Mouse (Mus musculus) limb, embryonic 10.5 days (tissue): ENCODE measurements around the gene Nfe2. TPM values are rescaled to one million over a fixed set of nuclear protein-coding genes. Genes with fewer than 3 reads are reported as not detected.
A peak's percentile ranks its signal among the peaks of the same experiment; 100 is the strongest.
"Not testable (repeated sequence)": the region's sequence is repeated elsewhere in the genome, so short reads cannot be mapped to it uniquely, and the experiment has no call there.

ENCODE experiments used
- DNase-seq: peaks from one replicate; pipeline ENCODE4 v3.0.0-alpha.2; 2017; ENCODE audit warnings: low spot score
- H3K27ac ChIP-seq: fragments of 300-500 bp; sonication (generic); 2 replicates; pipeline ENCODE4 v1.5.1; 2016; ENCODE audit warnings: mild to moderate bottlenecking
- H3K27me3 ChIP-seq: fragments of 300-500 bp; sonication (generic); 2 replicates; pipeline ENCODE4 v1.6.1; 2016; ENCODE audit warnings: low read depth, mild to moderate bottlenecking; ENCODE audit not compliant: poor library complexity, severe bottlenecking
- H3K36me3 ChIP-seq: fragments of 300-500 bp; sonication (generic); 2 replicates; pipeline ENCODE4 v1.6.1; 2016; ENCODE audit warnings: mild to moderate bottlenecking, moderate library complexity
- H3K4me1 ChIP-seq: fragments of 300-500 bp; sonication (generic); 2 replicates; pipeline ENCODE4 v1.6.1; 2016
- H3K4me3 ChIP-seq: fragments of 300-500 bp; sonication (generic); 2 replicates; pipeline ENCODE4 v1.5.1; 2016; ENCODE audit warnings: mild to moderate bottlenecking, moderate library complexity
- H3K9me3 ChIP-seq: fragments of 300-500 bp; sonication (generic); replicated peaks from 2 replicates; pipeline ENCODE4 v1.6.1; 2016; ENCODE audit warnings: mild to moderate bottlenecking
- WGBS: fragments of 180-500 bp; shearing (Covaris S2); methylation state at CpG from one replicate; pipeline ENCODE4 v1.1.7; 2016; 5-methylcytosine and 5-hydroxymethylcytosine counted together
- polyA plus RNA-seq: library from polyadenylated mRNA; unstranded; fragments of >200 nt; fragmentation: Nextera tagmentation; extraction: Ambion mirVana; gene quantifications from 2 replicates; pipeline ENCODE4 v1.2.1, GENCODE M21; 2016

Gene Nfe2
- polyA plus RNA-seq, 1 experiment from 2014 or later = 6.1 TPM

GRCm38 (mm10) chr15:103284066-103284465 lies 25.9 kb upstream of the Nfe2 start:
- peaks cover 19% of the 10 kb centered on the region for H3K36me3 ChIP-seq
- no peak overlapping the region for H3K27ac ChIP-seq
- no peaks in the 10 kb centered on the region for H3K9me3 ChIP-seq
- H3K27me3 ChIP-seq = no peaks in the 10 kb centered on the region
- no peak overlapping the region for H3K4me3 ChIP-seq
- 55% methylated on average over 3 of the region's 3 CpGs for WGBS
- DNase-seq = peak; percentile 77
- peaks cover 37% of the 10 kb centered on the region for H3K4me1 ChIP-seq

GRCm38 (mm10) chr15:103281465-103282205 lies 23.4 kb upstream of the Nfe2 start:
- 95% methylated on average over 3 of the region's 3 CpGs for WGBS
- Histone ChIP-seq H3K4me1 (peaks cover 41% of the 10 kb centered on the region), H3K36me3 (peaks cover 12% of the 10 kb centered on the region), H3K27ac (no peak overlapping the region), H3K27me3 (no peaks in the 10 kb centered on the region), H3K9me3 (no peaks in the 10 kb centered on the region), H3K4me3 (no peak overlapping the region)
- DNase-seq = no peak

- Histone ChIP-seq H3K27me3 (no peaks in the 10 kb centered on the region), H3K4me3 (no peak overlapping the region), H3K36me3 (peaks cover 9% of the 10 kb centered on the region; the same call in 1 of the 2 replicates), H3K9me3 (no peaks in the 10 kb centered on the region), H3K4me1 (peaks cover 39% of the 10 kb centered on the region), H3K27ac (no peak overlapping the region)
- 73% methylated on average over 3 of the region's 3 CpGs for WGBS
- peak; percentile 50 for DNase-seq
Observed at GRCm38 (mm10) chr15:103280817-103281464, 22.7 kb upstream of the Nfe2 start.

GRCm38 (mm10) chr15:103279750-103280149 lies 21.5 kb upstream of the Nfe2 start:
- no peaks in the 10 kb centered on the region for H3K27me3 ChIP-seq
- H3K4me1 ChIP-seq = peaks cover 27% of the 10 kb centered on the region
- H3K4me3 ChIP-seq = no peak overlapping the region
- 68% methylated on average over 3 of the region's 3 CpGs for WGBS
- H3K36me3 ChIP-seq = peaks cover 9% of the 10 kb centered on the region; the same call in 1 of the 2 replicates
- no peaks in the 10 kb centered on the region for H3K9me3 ChIP-seq
- DNase-seq = no peak
- H3K27ac ChIP-seq = 0 out of 2 replicates have a peak overlapping the region, but pooled peaks have one; percentile 1

GRCm38 (mm10) chr15:103277949-103278348 lies 19.7 kb upstream of the Nfe2 start:
- Histone ChIP-seq H3K36me3 (peaks cover 6% of the 10 kb centered on the region; the same call in 1 of the 2 replicates), H3K9me3 (no peaks in the 10 kb centered on the region), H3K27ac (0 out of 2 replicates have a peak overlapping the region, but pooled peaks have one; percentile 8), H3K4me1 (peaks cover 37% of the 10 kb centered on the region), H3K4me3 (no peak overlapping the region), H3K27me3 (no peaks in the 10 kb centered on the region)
- no peak for DNase-seq
- 46% methylated on average over 7 of the region's 7 CpGs for WGBS

- H3K27me3 ChIP-seq, DNase-seq, H3K27ac ChIP-seq, H3K36me3 ChIP-seq, H3K9me3 ChIP-seq, H3K4me3 ChIP-seq: not testable (repeated sequence)
- peaks cover 37% of the 10 kb centered on the region for H3K4me1 ChIP-seq
- WGBS = 94% methylated on average over 3 of the region's 3 CpGs
Observed at GRCm38 (mm10) chr15:103275943-103276342, 17.7 kb upstream of the Nfe2 start.

GRCm38 (mm10) chr15:103272419-103273279 lies 14.4 kb upstream of the Nfe2 start, which contains the start of gene Copz1:
Copz1 (plus strand) TSS chr15:103272714.
- H3K27me3 ChIP-seq = no peaks in the 10 kb centered on the region
- H3K27ac ChIP-seq = peak within 1 kb of the TSS; percentile 87
- peaks cover 22% of the 10 kb centered on the region for H3K4me1 ChIP-seq
- WGBS = under 1% methylated on average over 38 of the region's 38 CpGs
- no peaks in the 10 kb centered on the region for H3K9me3 ChIP-seq
- peak within 1 kb of the TSS; percentile 89 for H3K4me3 ChIP-seq
- DNase-seq = peak; percentile 89
- no peaks in the 10 kb centered on the region for H3K36me3 ChIP-seq

- Histone ChIP-seq H3K9me3 (no peaks in the 10 kb centered on the region), H3K36me3 (no peaks in the 10 kb centered on the region), H3K4me3 (no peak overlapping the region), H3K4me1 (peaks cover 8% of the 10 kb centered on the region), H3K27me3 (no peaks in the 10 kb centered on the region), H3K27ac (no peak overlapping the region)
- WGBS = 85% methylated on average over 4 of the region's 4 CpGs
- no peak for DNase-seq
Observed at GRCm38 (mm10) chr15:103268903-103269302, 10.7 kb upstream of the Nfe2 start.

GRCm38 (mm10) chr15:103264794-103265193 lies 6.6 kb upstream of the Nfe2 start:
- Histone ChIP-seq H3K4me1 (no peaks in the 10 kb centered on the region; the same call in 1 of the 2 replicates), H3K27me3 (no peaks in the 10 kb centered on the region), H3K27ac (no peak overlapping the region), H3K4me3 (no peak overlapping the region), H3K9me3 (no peaks in the 10 kb centered on the region), H3K36me3 (no peaks in the 10 kb centered on the region)
- DNase-seq = no peak
- WGBS = 92% methylated on average over 2 of the region's 2 CpGs

- Histone ChIP-seq H3K4me3 (no peak overlapping the region), H3K36me3 (no peaks in the 10 kb centered on the region), H3K27me3 (peaks cover 7% of the 10 kb centered on the region; the same call in 1 of the 2 replicates), H3K4me1 (peaks cover 21% of the 10 kb centered on the region), H3K9me3 (no peaks in the 10 kb centered on the region), H3K27ac (no peak overlapping the region)
- 71% methylated on average over 1 of the region's 1 CpGs for WGBS
- no peak for DNase-seq
Observed at GRCm38 (mm10) chr15:103259989-103260388, 1.8 kb upstream of the Nfe2 start.

- Histone ChIP-seq H3K27me3 (peaks cover 15% of the 10 kb centered on the region; the same call in 1 of the 2 replicates), H3K27ac (no peak overlapping the region), H3K4me1 (peaks cover 27% of the 10 kb centered on the region), H3K36me3 (no peaks in the 10 kb centered on the region), H3K4me3 (no peak overlapping the region), H3K9me3 (no peaks in the 10 kb centered on the region)
- WGBS = 88% methylated on average over 5 of the region's 5 CpGs
- no peak for DNase-seq
Observed at GRCm38 (mm10) chr15:103259162-103259561, 959 bp upstream of the Nfe2 start.

GRCm38 (mm10) chr15:103256210-103256986 lies 1.8 kb downstream of the Nfe2 start:
- WGBS = 89% methylated on average over 6 of the region's 6 CpGs
- no peak overlapping the region for H3K27ac ChIP-seq
- no peak for DNase-seq
- no peaks in the 10 kb centered on the region for H3K9me3 ChIP-seq
- H3K4me1 ChIP-seq = peaks cover 27% of the 10 kb centered on the region
- H3K36me3 ChIP-seq = peaks cover 7% of the 10 kb centered on the region; the same call in 1 of the 2 replicates
- no peak overlapping the region for H3K4me3 ChIP-seq
- peaks cover 23% of the 10 kb centered on the region for H3K27me3 ChIP-seq
